Mouse (Mus musculus) intestine, postnatal 0 days (tissue): Measurements from ENCODE around the gene Gpr18. TPM values are rescaled to one million over a fixed set of nuclear protein-coding genes. Genes with fewer than 3 reads are reported as not detected.
"Not testable (repeated sequence)": the region's sequence is repeated elsewhere in the genome, so short reads cannot be mapped to it uniquely, and the experiment has no call there.

Experiments
- ATAC-seq: fragments of 200-750 bp; cut with Nextera tagmentation; 2 replicates; pipeline ENCODE4 v1.8.0; 2017; ENCODE audit warnings: mild to moderate bottlenecking, moderate TSS enrichment, moderate library complexity
- H3K27ac ChIP-seq: fragments of 300-500 bp; sonication (generic); 2 replicates; pipeline ENCODE4 v1.5.1; 2014; ENCODE audit warnings: mild to moderate bottlenecking, low read depth, low read length, moderate library complexity
- H3K27me3 ChIP-seq: fragments of 300-500 bp; sonication (generic); replicated peaks from 2 replicates; pipeline ENCODE4 v1.6.1; 2014; ENCODE audit warnings: low read length, mixed read lengths; ENCODE audit not compliant: control insufficient read depth, insufficient read depth
- H3K36me3 ChIP-seq: fragments of 300-500 bp; sonication (generic); 2 replicates; pipeline ENCODE4 v1.6.1; 2014; ENCODE audit warnings: mild to moderate bottlenecking, moderate library complexity; ENCODE audit not compliant: control insufficient read depth, insufficient read depth
- H3K4me1 ChIP-seq: fragments of 300-500 bp; sonication (generic); replicated peaks from 2 replicates; pipeline ENCODE4 v1.6.1; 2014; ENCODE audit warnings: antibody characterized with exemption, low read length, mixed read lengths; ENCODE audit not compliant: control insufficient read depth, insufficient read depth
- H3K4me2 ChIP-seq: fragments of 300-500 bp; sonication (generic); replicated peaks from 2 replicates; pipeline ENCODE4 v1.6.1; 2014; ENCODE audit warnings: low read depth, mild to moderate bottlenecking, moderate library complexity
- H3K4me3 ChIP-seq: fragments of 300-500 bp; sonication (generic); 2 replicates; pipeline ENCODE4 v1.5.1; 2014; ENCODE audit warnings: low read depth, low read length
- H3K9ac ChIP-seq: fragments of 300-500 bp; sonication (generic); 2 replicates; pipeline ENCODE4 v1.6.1; 2014; ENCODE audit warnings: mild to moderate bottlenecking, low read depth, low read length
- H3K9me3 ChIP-seq: fragments of 300-500 bp; sonication (generic); 2 replicates; pipeline ENCODE4 v1.6.1; 2016; ENCODE audit warnings: mixed run types; ENCODE audit not compliant: control insufficient read depth
- CTCF ChIP-seq: sonication (generic); IDR thresholded peaks from 2 replicates; pipeline ENCODE4 v1.5.1; 2016; ENCODE audit warnings: low read depth, mild to moderate bottlenecking, control low read depth, antibody characterized with exemption, moderate library complexity
- WGBS: fragments of 180-500 bp; shearing (Covaris S2); extraction: QIAGEN DNeasy Blood & Tissue Kit; methylation state at CpG from one replicate; pipeline ENCODE4 v1.1.7; 2014; 5-methylcytosine and 5-hydroxymethylcytosine counted together
- polyA plus RNA-seq: library from polyadenylated mRNA; unstranded; fragments of >200 nt; fragmentation: Nextera tagmentation; extraction: Ambion mirVana; gene quantifications from 2 replicates; pipeline ENCODE4 v1.2.1, GENCODE M21; 2015

Gpr18 gene
- polyA plus RNA-seq, 1 experiment from 2014 or later: 0.10 TPM

DNA sequence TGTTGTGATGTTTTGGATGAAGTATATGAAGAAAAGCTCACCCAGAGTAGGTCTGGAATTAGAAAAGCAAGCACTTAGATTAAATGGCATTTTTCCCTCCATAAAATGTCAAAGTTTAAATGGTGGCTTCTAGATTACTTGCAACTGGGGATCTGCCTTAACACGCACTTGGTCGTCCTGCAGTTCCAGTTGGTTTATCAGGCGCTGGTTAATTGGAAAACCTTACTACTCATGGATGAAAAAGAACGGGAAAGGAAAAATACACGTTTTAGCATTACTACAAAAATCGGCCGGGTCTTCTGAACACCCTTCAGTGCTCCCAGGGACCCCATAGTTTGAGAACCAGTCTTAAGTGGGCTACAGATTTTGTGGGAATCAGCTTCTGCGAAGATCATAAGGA lies 37.9 kb downstream of the Gpr18 start:
- H3K9ac ChIP-seq: peak overlapping the region; percentile 94; the same call in 1 of the 2 replicates
- peak overlapping the region; percentile 98 for H3K4me3 ChIP-seq
- H3K36me3 ChIP-seq: no peaks in the 10 kb centered on the region
- TF ChIP-seq CTCF: no peak
- 38% methylated on average over 8 of the region's 8 CpGs for WGBS
- ATAC-seq: no peak
- H3K9me3 ChIP-seq: no peaks in the 10 kb centered on the region
- H3K27ac ChIP-seq: peak overlapping the region; percentile 92
- no peaks in the 10 kb centered on the region for H3K27me3 ChIP-seq
- peak overlapping the region; percentile 100 for H3K4me2 ChIP-seq
- H3K4me1 ChIP-seq: 0 out of 2 replicates have a peak, but pooled peaks cover 3% of the 10 kb centered on the region

DNA sequence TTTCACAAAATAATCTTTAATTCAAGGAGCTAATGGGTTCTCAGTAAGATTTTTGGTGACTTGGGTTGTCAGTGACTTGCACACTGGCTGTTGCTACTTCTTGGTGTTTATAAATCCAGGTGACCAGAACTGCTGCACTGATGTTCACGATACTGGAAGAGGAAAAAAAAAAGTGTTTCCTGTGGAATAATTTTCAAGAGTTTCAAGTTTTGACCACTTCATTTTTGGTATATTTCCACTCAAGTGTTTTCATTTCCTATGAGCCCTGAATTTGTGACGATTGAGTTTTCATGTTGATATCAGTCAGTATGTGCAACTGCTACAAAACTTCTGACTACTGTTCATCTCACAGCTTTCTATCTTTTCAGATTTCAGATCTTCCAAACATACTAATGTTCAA lies 38.7 kb downstream of the Gpr18 start:
- Histone ChIP-seq H3K27me3 (no peaks in the 10 kb centered on the region), H3K9ac (no peak overlapping the region), H3K4me3 (no peak overlapping the region), H3K9me3 (no peaks in the 10 kb centered on the region), H3K4me1 (no peaks in the 10 kb centered on the region), H3K27ac (no peak overlapping the region), H3K36me3 (no peaks in the 10 kb centered on the region), H3K4me2 (no peak overlapping the region)
- 76% methylated on average over 2 of the region's 2 CpGs for WGBS
- no peak for ATAC-seq
- no peak for TF ChIP-seq CTCF

DNA sequence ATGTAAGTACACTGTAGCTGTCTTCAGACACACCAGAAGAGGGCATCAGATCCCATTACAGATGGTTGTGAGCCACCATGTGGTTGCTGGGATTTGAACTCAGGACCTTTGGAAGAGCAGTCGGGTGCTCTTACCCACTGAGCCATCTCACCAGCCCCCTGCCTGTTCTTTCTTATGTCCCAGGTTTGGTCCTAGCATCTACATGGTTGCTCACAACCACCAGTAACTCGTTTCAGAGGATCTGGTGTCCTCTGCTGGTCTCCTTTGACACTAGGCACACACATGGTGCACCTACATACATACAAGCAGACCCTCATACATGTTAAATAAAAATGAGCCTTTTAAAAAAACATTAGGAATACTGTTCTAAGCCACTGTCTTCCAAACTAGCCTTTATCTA lies 39.4 kb downstream of the Gpr18 start:
- H3K9ac ChIP-seq, H3K9me3 ChIP-seq, ATAC-seq, H3K27ac ChIP-seq, H3K4me2 ChIP-seq, H3K27me3 ChIP-seq, H3K4me1 ChIP-seq, H3K36me3 ChIP-seq, H3K4me3 ChIP-seq: not testable (repeated sequence)
- 76% methylated on average over 2 of the region's 2 CpGs for WGBS

GRCm38 (mm10) chr14:121873646-121874045 lies 41.9 kb downstream of the Gpr18 start:
- WGBS: 85% methylated on average over 4 of the region's 4 CpGs
- Histone ChIP-seq H3K36me3 (no peaks in the 10 kb centered on the region), H3K4me1 (no peaks in the 10 kb centered on the region), H3K9ac (no peak overlapping the region), H3K4me3 (no peak overlapping the region), H3K9me3 (no peaks in the 10 kb centered on the region), H3K27me3 (no peaks in the 10 kb centered on the region), H3K4me2 (no peak overlapping the region), H3K27ac (no peak overlapping the region)
- no peak for ATAC-seq
- TF ChIP-seq CTCF: no peak

DNA sequence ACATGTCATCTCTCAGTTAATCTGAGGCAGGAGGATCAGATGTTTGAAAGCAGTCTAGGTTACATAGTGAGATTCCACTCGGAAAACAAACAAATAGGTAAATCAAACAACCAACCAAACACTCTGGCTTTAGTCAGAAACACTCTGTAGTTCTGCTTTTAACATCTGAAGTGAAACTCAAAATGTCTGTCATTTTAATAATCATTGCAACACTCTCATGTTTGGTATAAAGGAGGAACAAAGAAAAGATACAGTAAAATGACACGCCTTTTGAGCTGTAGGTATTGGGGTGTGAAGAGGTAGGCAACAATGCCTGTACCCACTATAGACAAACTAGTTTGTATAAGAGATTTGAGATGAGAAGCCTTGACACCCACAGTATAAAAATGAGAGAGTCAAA lies 42.4 kb downstream of the Gpr18 start:
- Histone ChIP-seq H3K36me3 (no peaks in the 10 kb centered on the region), H3K4me2 (no peak overlapping the region), H3K4me1 (no peaks in the 10 kb centered on the region), H3K27me3 (no peaks in the 10 kb centered on the region), H3K9ac (no peak overlapping the region), H3K4me3 (no peak overlapping the region), H3K9me3 (no peaks in the 10 kb centered on the region), H3K27ac (no peak overlapping the region)
- 65% methylated on average over 2 of the region's 2 CpGs for WGBS
- TF ChIP-seq CTCF: no peak
- ATAC-seq: no peak

DNA sequence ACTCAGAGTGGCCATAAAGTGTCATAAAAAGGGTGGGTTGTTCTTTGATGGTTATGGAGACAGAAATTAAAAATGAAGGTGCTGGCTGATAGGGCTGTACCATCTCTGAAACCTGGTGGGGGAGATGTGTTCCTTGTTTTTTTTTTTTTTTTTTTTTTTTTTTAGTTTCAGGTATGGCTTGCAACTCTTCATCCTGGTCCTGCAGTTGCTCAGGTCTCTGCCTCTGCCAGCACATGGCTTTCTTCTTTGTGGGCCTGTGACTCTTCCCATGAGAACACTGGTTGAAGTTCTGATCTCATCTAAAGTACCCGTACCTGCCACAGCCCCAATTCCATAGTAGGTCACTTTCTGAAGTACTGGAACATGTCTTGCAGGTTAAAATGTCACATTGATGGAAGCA lies 42.8 kb downstream of the Gpr18 start:
- no peaks in the 10 kb centered on the region for H3K9me3 ChIP-seq
- no peak overlapping the region for H3K4me2 ChIP-seq
- 84% methylated on average over 1 of the region's 1 CpGs for WGBS
- no peaks in the 10 kb centered on the region for H3K36me3 ChIP-seq
- no peak for ATAC-seq
- no peak overlapping the region for H3K27ac ChIP-seq
- no peaks in the 10 kb centered on the region for H3K4me1 ChIP-seq
- no peak overlapping the region for H3K9ac ChIP-seq
- H3K27me3 ChIP-seq: no peaks in the 10 kb centered on the region
- H3K4me3 ChIP-seq: no peak overlapping the region
- no peak for TF ChIP-seq CTCF

- Histone ChIP-seq H3K27me3 (no peaks in the 10 kb centered on the region), H3K36me3 (no peaks in the 10 kb centered on the region), H3K27ac (no peak overlapping the region), H3K9ac (no peak overlapping the region), H3K4me2 (no peak overlapping the region), H3K9me3 (no peaks in the 10 kb centered on the region), H3K4me1 (no peaks in the 10 kb centered on the region), H3K4me3 (no peak overlapping the region)
- 72% methylated on average over 1 of the region's 1 CpGs for WGBS
- no peak for TF ChIP-seq CTCF
- no peak for ATAC-seq
These were observed 46.5 kb downstream of the Gpr18 start for GRCm38 (mm10) chr14:121869111-121869510.
